Mouse (Mus musculus) thymus, postnatal 0 days (tissue): ENCODE results near the gene Rps6ka2. TPM values are rescaled to one million over a fixed set of nuclear protein-coding genes. Genes with fewer than 3 reads are reported as not detected.
"Not testable (repeated sequence)": the region's sequence is repeated elsewhere in the genome, so short reads cannot be mapped to it uniquely, and the experiment has no call there.

Experiments used
- DNase-seq: peaks from one replicate; pipeline ENCODE4 v3.0.0-alpha.2; 2015; ENCODE audit warnings: low spot score
- polyA plus RNA-seq: library from polyadenylated mRNA; unstranded; fragments of >200 nt; fragmentation: Nextera tagmentation; extraction: Ambion mirVana; gene quantifications from 2 replicates; pipeline ENCODE4 v1.2.1, GENCODE M21; 2015

Rps6ka2 gene
- polyA plus RNA-seq, 1 experiment from 2014 or later: 2.1 TPM

GRCm38 (mm10) chr17:7267843-7268242, 97.9 kb downstream of the Rps6ka2 start:
- DNase-seq: no peak

- no peak for DNase-seq
Observed at GRCm38 (mm10) chr17:7269151-7269806, 99.4 kb downstream of the Rps6ka2 start.

GRCm38 (mm10) chr17:7270506-7270905, 100.6 kb downstream of the Rps6ka2 start:
- no peak for DNase-seq

- DNase-seq: no peak
Observed at GRCm38 (mm10) chr17:7271522-7272134, 101.7 kb downstream of the Rps6ka2 start.

GRCm38 (mm10) chr17:7273054-7273453, 103.1 kb downstream of the Rps6ka2 start:
- DNase-seq: no peak

- DNase-seq: no peak
Observed at GRCm38 (mm10) chr17:7273785-7274184, 103.9 kb downstream of the Rps6ka2 start.

- DNase-seq: no peak
Observed at GRCm38 (mm10) chr17:7278702-7279242, 108.9 kb downstream of the Rps6ka2 start.

- DNase-seq: no peak
Observed at GRCm38 (mm10) chr17:7279251-7279650, 109.3 kb downstream of the Rps6ka2 start.

GRCm38 (mm10) chr17:7284297-7284910, 114.5 kb downstream of the Rps6ka2 start:
- DNase-seq: no peak

GRCm38 (mm10) chr17:7285292-7285691, 115.4 kb downstream of the Rps6ka2 start:
- no peak for DNase-seq

- no peak for DNase-seq
Observed at GRCm38 (mm10) chr17:7286422-7287050, 116.6 kb downstream of the Rps6ka2 start.

GRCm38 (mm10) chr17:7292012-7292684, 122.2 kb downstream of the Rps6ka2 start:
- no peak for DNase-seq

GRCm38 (mm10) chr17:7306278-7307196, 136.6 kb downstream of the Rps6ka2 start:
- not testable (repeated sequence) for DNase-seq

- DNase-seq: not testable (repeated sequence)
Observed at GRCm38 (mm10) chr17:7315693-7316382, 145.9 kb downstream of the Rps6ka2 start.

GRCm38 (mm10) chr17:7319789-7320188, 149.9 kb downstream of the Rps6ka2 start:
- DNase-seq: not testable (repeated sequence)

GRCm38 (mm10) chr17:7324346-7324745, 154.4 kb downstream of the Rps6ka2 start, which contains the start of gene Tcp10a:
Gene Tcp10a (plus strand): TSS chr17:7324646.
- DNase-seq: not testable (repeated sequence)

GRCm38 (mm10) chr17:7326415-7326814, 156.5 kb downstream of the Rps6ka2 start:
- DNase-seq: not testable (repeated sequence)

- not testable (repeated sequence) for DNase-seq
Observed at GRCm38 (mm10) chr17:7332745-7333144, 162.8 kb downstream of the Rps6ka2 start.

GRCm38 (mm10) chr17:7337381-7337780, 167.5 kb downstream of the Rps6ka2 start:
- DNase-seq: not testable (repeated sequence)
